Mouse (Mus musculus): Measurements from ENCODE around the gene Slc25a40.

Gene Slc25a40

DNA sequence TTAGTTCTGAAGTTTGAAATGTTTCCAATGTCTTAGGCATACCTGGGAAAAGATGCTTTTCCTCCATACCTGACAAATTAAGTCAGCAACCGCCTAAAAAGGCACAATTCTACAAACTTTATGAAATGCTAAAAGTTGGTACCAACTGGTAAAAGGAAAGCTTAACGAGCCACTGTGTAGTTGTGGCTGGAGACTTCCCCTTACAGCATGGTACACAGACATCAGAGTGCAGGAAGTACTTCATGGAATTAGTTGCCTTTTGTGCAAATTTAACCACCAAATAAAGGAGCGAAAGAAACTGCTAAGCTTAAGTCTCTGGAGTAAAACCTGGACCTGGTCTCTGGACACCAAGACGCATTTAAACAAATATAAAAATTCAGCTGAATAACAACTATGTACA is 69.1 kb downstream of the Slc25a40 start:
- DNase-seq (ENCODE audit: low spot score): no peak
